Comparison of ENCODE assay signal across 12 mouse cellular contexts in genomic region chr3:133551941-133552340, GRCm38 (mm10). TPM values are rescaled to one million over a fixed set of nuclear protein-coding genes. Genes with fewer than 3 reads are reported as not detected.
A peak's percentile ranks its signal among the peaks of the same experiment; 100 is the strongest.
DNase-seq lines count a peak whose midpoint lies in the region; ATAC-seq and TF ChIP-seq lines count a peak whose summit lies in the region.
"Had no signal": no experiment of that assay in that cellular context is flagged by ENCODE, and none has a peak within 500 bp of the region (broad histone marks: within the 10 kb centered on the region; RNA-seq: fewer than 3 reads in every experiment).

No protein-coding gene starts in this region.

- DNase-seq in CD4-positive, CD25-positive, alpha-beta regulatory T cell, adult 2 months (ENCODE audit: low read depth, low spot score) = peak; percentile 29
- DNase-seq in hindbrain, postnatal 0 days (ENCODE audit: low spot score) = no peak
- no peak for DNase-seq in hindbrain, embryonic 10.5 days (ENCODE audit: low spot score)
- peak; percentile 46 for DNase-seq in testis, postnatal 10 days (ENCODE audit: low spot score)
- no peak for DNase-seq in testis, postnatal 14 days (ENCODE audit: low spot score)
- no peak for DNase-seq in frontal cortex, postnatal 36 days (ENCODE audit: low spot score in 2 of 2)
- no peak for DNase-seq in urinary bladder, postnatal 25 days (ENCODE audit: low spot score)
- DNase-seq: kidney, postnatal 14 days; thymus, postnatal 36 days had no signal

- H3K9ac ChIP-seq in hindbrain, postnatal 0 days (replicated peaks; ENCODE audit: low read length) = no peak overlapping the region
- H3K9ac ChIP-seq: embryonic facial prominence, embryonic 15.5 days; neural tube, embryonic 13.5 days had no signal

- H3K9me3 ChIP-seq in hindbrain, postnatal 0 days (ENCODE audit: low read length) = no peaks in the 10 kb centered on the region
- H3K9me3 ChIP-seq in hindbrain, embryonic 10.5 days = no peaks in the 10 kb centered on the region
- H3K9me3 ChIP-seq: embryonic facial prominence, embryonic 15.5 days; neural tube, embryonic 13.5 days had no signal

- no peaks in the 10 kb centered on the region for H3K36me3 ChIP-seq in hindbrain, postnatal 0 days (ENCODE audit: insufficient read depth, low read length)
- no peaks in the 10 kb centered on the region for H3K36me3 ChIP-seq in hindbrain, embryonic 10.5 days
- H3K36me3 ChIP-seq: embryonic facial prominence, embryonic 15.5 days; neural tube, embryonic 13.5 days had no signal

- no peak overlapping the region for H3K4me3 ChIP-seq in hindbrain, postnatal 0 days (ENCODE audit: low read length)
- no peak overlapping the region for H3K4me3 ChIP-seq in hindbrain, embryonic 10.5 days
- H3K4me3 ChIP-seq: embryonic facial prominence, embryonic 15.5 days; neural tube, embryonic 13.5 days had no signal

- ATAC-seq in CD4-positive, CD25-positive, alpha-beta regulatory T cell, adult 4 months = no peak
- no peak for ATAC-seq in hindbrain, postnatal 0 days

- H3K4me1 ChIP-seq in hindbrain, postnatal 0 days (ENCODE audit: insufficient read depth, low read length) = no peaks in the 10 kb centered on the region
- no peaks in the 10 kb centered on the region for H3K4me1 ChIP-seq in hindbrain, embryonic 10.5 days (replicated peaks)
- H3K4me1 ChIP-seq: embryonic facial prominence, embryonic 15.5 days; neural tube, embryonic 13.5 days had no signal

- peak; percentile 20 for TF ChIP-seq CTCF in hindbrain, postnatal 0 days (IDR thresholded peaks at IDR 0.05; ENCODE audit: low read depth)

- no peaks in the 10 kb centered on the region for H3K27me3 ChIP-seq in hindbrain, postnatal 0 days (ENCODE audit: insufficient read depth, low read length)
- H3K27me3 ChIP-seq in hindbrain, embryonic 10.5 days (ENCODE audit: insufficient read depth, poor library complexity, severe bottlenecking) = peaks cover 4% of the 10 kb centered on the region; the same call in 1 of the 2 replicates
- H3K27me3 ChIP-seq: embryonic facial prominence, embryonic 15.5 days; neural tube, embryonic 13.5 days had no signal

- WGBS in hindbrain, postnatal 0 days = 57% methylated on average over 8 of the region's 8 CpGs
- WGBS in hindbrain, embryonic 10.5 days = 57% methylated on average over 8 of the region's 8 CpGs

- H3K4me2 ChIP-seq in hindbrain, postnatal 0 days (ENCODE audit: low read depth, low read length) = no peak overlapping the region
- H3K4me2 ChIP-seq: embryonic facial prominence, embryonic 15.5 days; neural tube, embryonic 13.5 days had no signal

- H3K27ac ChIP-seq in hindbrain, postnatal 0 days = no peak overlapping the region
- H3K27ac ChIP-seq in hindbrain, embryonic 10.5 days = no peak overlapping the region
- H3K27ac ChIP-seq: embryonic facial prominence, embryonic 15.5 days; neural tube, embryonic 13.5 days had no signal

RNA-seq across cellular contexts. Expression of gene Tet2, which starts 7.0 kb away (rescaled TPM):
- 10 to 100 TPM; 47.0 to 65.9 TPM for polyA plus RNA-seq in CD4-positive, CD25-positive, alpha-beta regulatory T cell, adult 4 months (2017; shearing (Covaris generic))
- 26.5 and 26.9 TPM in 2 replicates for total RNA-seq in hindbrain, postnatal 0 days (2014; rRNA removed)
- 15.4 and 17.7 TPM in 2 replicates for polyA plus RNA-seq in hindbrain, postnatal 0 days (2015; fragmentation: Nextera tagmentation; extraction: Ambion mirVana)
- polyA plus RNA-seq in hindbrain, embryonic 10.5 days (2016; fragmentation: Nextera tagmentation; extraction: Ambion mirVana) = 16.1 and 20.9 TPM in 2 replicates

Comparison
In these comparisons a context has a peak if more than half of its experiments do, and no peak if none do; other contexts are left out.
1. DNase-seq: peak in CD4-positive, CD25-positive, alpha-beta regulatory T cell, adult 2 months (single experiment) and testis, postnatal 10 days (single experiment); none in hindbrain, postnatal 0 days (single experiment), hindbrain, embryonic 10.5 days (single experiment), testis, postnatal 14 days (single experiment), frontal cortex, postnatal 36 days (0 of 2) and urinary bladder, postnatal 25 days (single experiment).